Mouse (Mus musculus) heart, embryonic 11.5 days (tissue): ENCODE measurements around the gene Atxn7l3. TPM values are rescaled to one million over a fixed set of nuclear protein-coding genes. Genes with fewer than 3 reads are reported as not detected.

ENCODE experiments used
- ATAC-seq: fragments of 200-750 bp; cut with Nextera tagmentation; replicated peaks from 2 replicates; pipeline ENCODE4 v1.8.0; 2017; ENCODE audit warnings: moderate library complexity; ENCODE audit not compliant: insufficient number of reproducible peaks, low FRiP score, low TSS enrichment
- H3K27ac ChIP-seq: fragments of 300-500 bp; sonication (generic); 2 replicates; pipeline ENCODE4 v1.5.1; 2014; ENCODE audit warnings: mild to moderate bottlenecking, low read depth, low read length
- H3K27me3 ChIP-seq: fragments of 300-500 bp; sonication (generic); 2 replicates; pipeline ENCODE4 v1.6.1; 2014; ENCODE audit warnings: mild to moderate bottlenecking, low read length, mixed read lengths; ENCODE audit not compliant: control insufficient read depth, insufficient read depth
- H3K36me3 ChIP-seq: fragments of 300-500 bp; sonication (generic); 2 replicates; pipeline ENCODE4 v1.6.1; 2014; ENCODE audit warnings: mild to moderate bottlenecking, low read length, moderate library complexity, mixed read lengths; ENCODE audit not compliant: control insufficient read depth, insufficient read depth
- H3K4me1 ChIP-seq: fragments of 300-500 bp; sonication (generic); 2 replicates; pipeline ENCODE4 v1.6.1; 2014; ENCODE audit warnings: low read length; ENCODE audit not compliant: control insufficient read depth, insufficient read depth
- H3K4me2 ChIP-seq: fragments of 300-500 bp; sonication (generic); 2 replicates; pipeline ENCODE4 v1.6.1; 2014; ENCODE audit warnings: mild to moderate bottlenecking, moderate library complexity
- H3K4me3 ChIP-seq: fragments of 300-500 bp; sonication (generic); 2 replicates; pipeline ENCODE4 v1.5.1; 2014; ENCODE audit warnings: low read depth, low read length
- H3K9ac ChIP-seq: fragments of 300-500 bp; sonication (generic); 2 replicates; pipeline ENCODE4 v1.6.1; 2014; ENCODE audit warnings: mild to moderate bottlenecking, low read depth, low read length, moderate library complexity
- H3K9me3 ChIP-seq: fragments of 300-500 bp; sonication (generic); replicated peaks from 2 replicates; pipeline ENCODE4 v1.6.1; 2016; ENCODE audit warnings: low read length; ENCODE audit not compliant: control insufficient read depth
- WGBS: fragments of 180-500 bp; shearing (Covaris S2); extraction: QIAGEN DNeasy Blood & Tissue Kit; methylation state at CpG from one replicate; pipeline ENCODE4 v1.1.7; 2014; ENCODE audit not compliant: insufficient replicate concordance; 5-methylcytosine and 5-hydroxymethylcytosine counted together
- polyA plus RNA-seq: library from polyadenylated mRNA; unstranded; fragments of >200 nt; fragmentation: Nextera tagmentation; extraction: Ambion mirVana; gene quantifications from 2 replicates; pipeline ENCODE4 v1.2.1, GENCODE M21; 2014

Gene Atxn7l3
- polyA plus RNA-seq, 1 experiment from 2014 or later = 12.0 TPM

- ATAC-seq = peak; percentile 31
- no peak within 1 kb of the TSS for H3K27ac ChIP-seq
- peaks cover 18% of the 10 kb centered on the region for H3K4me1 ChIP-seq
- whole genome bisulfite sequencing = under 1% methylated on average over 41 of the region's 41 CpGs
- no peaks in the 10 kb centered on the region for H3K36me3 ChIP-seq
- no peaks in the 10 kb centered on the region for H3K27me3 ChIP-seq
- no peaks in the 10 kb centered on the region for H3K9me3 ChIP-seq
- peak within 1 kb of the TSS; percentile 82 for H3K4me2 ChIP-seq
- peak within 1 kb of the TSS; percentile 75 for H3K4me3 ChIP-seq
- peak within 1 kb of the TSS; percentile 75 for H3K9ac ChIP-seq
These were observed 47.7 kb downstream of the Atxn7l3 start, which contains the start of gene BC030867 for GRCm38 (mm10) chr11:102248630-102249230. BC030867 (plus strand) TSS chr11:102248882.

GRCm38 (mm10) chr11:102246871-102247270, 49.6 kb downstream of the Atxn7l3 start:
- WGBS = 85% methylated on average over 4 of the region's 4 CpGs
- no peak overlapping the region for H3K27ac ChIP-seq
- no peak overlapping the region for H3K9ac ChIP-seq
- peaks cover 16% of the 10 kb centered on the region for H3K4me1 ChIP-seq
- H3K9me3 ChIP-seq = no peaks in the 10 kb centered on the region
- H3K4me3 ChIP-seq = no peak overlapping the region
- H3K36me3 ChIP-seq = no peaks in the 10 kb centered on the region
- no peak overlapping the region for H3K4me2 ChIP-seq
- no peak for ATAC-seq
- no peaks in the 10 kb centered on the region for H3K27me3 ChIP-seq

- Histone ChIP-seq H3K27ac (no peak overlapping the region), H3K27me3 (no peaks in the 10 kb centered on the region), H3K4me3 (no peak overlapping the region), H3K36me3 (no peaks in the 10 kb centered on the region), H3K9me3 (no peaks in the 10 kb centered on the region), H3K9ac (no peak overlapping the region), H3K4me1 (peaks cover 16% of the 10 kb centered on the region), H3K4me2 (no peak overlapping the region)
- WGBS = 90% methylated on average over 6 of the region's 6 CpGs
- ATAC-seq = no peak
These were observed 50.2 kb downstream of the Atxn7l3 start for GRCm38 (mm10) chr11:102246273-102246635.

- ATAC-seq = no peak
- Histone ChIP-seq H3K9me3 (no peaks in the 10 kb centered on the region), H3K9ac (no peak overlapping the region; the same call in 1 of the 2 replicates)
These were observed 50.7 kb downstream of the Atxn7l3 start for GRCm38 (mm10) chr11:102245581-102246272.

GRCm38 (mm10) chr11:102244926-102245449, 51.4 kb downstream of the Atxn7l3 start:
- Histone ChIP-seq H3K4me1 (peaks cover 16% of the 10 kb centered on the region), H3K9ac (peak overlapping the region; percentile 74), H3K36me3 (no peaks in the 10 kb centered on the region), H3K4me3 (peak overlapping the region; percentile 40), H3K9me3 (no peaks in the 10 kb centered on the region), H3K27ac (no peak overlapping the region), H3K4me2 (peak overlapping the region; percentile 81), H3K27me3 (no peaks in the 10 kb centered on the region)
- peak; percentile 37; the same call in 1 of the 2 replicates for ATAC-seq
- 1% methylated on average over 32 of the region's 32 CpGs for WGBS

More at GRCm38 (mm10) chr11:102245581-102246272, 50.7 kb downstream of the Atxn7l3 start:
- Histone ChIP-seq H3K27ac (no peak overlapping the region), H3K4me1 (peaks cover 16% of the 10 kb centered on the region), H3K4me3 (peak overlapping the region; percentile 40; the same call in 1 of the 2 replicates), H3K27me3 (no peaks in the 10 kb centered on the region), H3K4me2 (peak overlapping the region; percentile 81), H3K36me3 (no peaks in the 10 kb centered on the region)
- WGBS = 62% methylated on average over 14 of the region's 14 CpGs

GRCm38 (mm10) chr11:102241874-102242273, 54.6 kb downstream of the Atxn7l3 start:
- Histone ChIP-seq H3K9ac (no peak overlapping the region), H3K4me1 (peaks cover 9% of the 10 kb centered on the region; the same call in 1 of the 2 replicates), H3K4me2 (no peak overlapping the region), H3K27ac (no peak overlapping the region), H3K9me3 (no peaks in the 10 kb centered on the region), H3K36me3 (no peaks in the 10 kb centered on the region), H3K4me3 (no peak overlapping the region), H3K27me3 (no peaks in the 10 kb centered on the region)
- WGBS = 48% methylated on average over 5 of the region's 5 CpGs
- ATAC-seq = no peak

GRCm38 (mm10) chr11:102241246-102241645, 55.2 kb downstream of the Atxn7l3 start:
- H3K36me3 ChIP-seq = no peaks in the 10 kb centered on the region
- no peak overlapping the region for H3K4me2 ChIP-seq
- H3K9ac ChIP-seq = no peak overlapping the region
- 66% methylated on average over 5 of the region's 5 CpGs for WGBS
- no peaks in the 10 kb centered on the region for H3K9me3 ChIP-seq
- no peaks in the 10 kb centered on the region for H3K27me3 ChIP-seq
- H3K4me3 ChIP-seq = no peak overlapping the region
- no peak for ATAC-seq
- H3K4me1 ChIP-seq = peaks cover 9% of the 10 kb centered on the region; the same call in 1 of the 2 replicates
- H3K27ac ChIP-seq = no peak overlapping the region

- peaks cover 9% of the 10 kb centered on the region; the same call in 1 of the 2 replicates for H3K4me1 ChIP-seq
- no peaks in the 10 kb centered on the region for H3K27me3 ChIP-seq
- no peaks in the 10 kb centered on the region for H3K36me3 ChIP-seq
- 80% methylated on average over 6 of the region's 6 CpGs for WGBS
- no peak overlapping the region for H3K4me2 ChIP-seq
- no peak for ATAC-seq
- H3K9me3 ChIP-seq = no peaks in the 10 kb centered on the region
- no peak overlapping the region for H3K27ac ChIP-seq
- H3K9ac ChIP-seq = no peak overlapping the region
- H3K4me3 ChIP-seq = no peak overlapping the region
These were observed 55.8 kb downstream of the Atxn7l3 start for GRCm38 (mm10) chr11:102240636-102241035.
